Mouse (Mus musculus) heart, postnatal 0 days (tissue): ENCODE results near the gene Cap2. TPM values are rescaled to one million over a fixed set of nuclear protein-coding genes. Genes with fewer than 3 reads are reported as not detected.

Experiments used
- ATAC-seq: fragments of 200-750 bp; cut with Nextera tagmentation; 2 replicates; pipeline ENCODE4 v1.8.0; 2017; ENCODE audit warnings: low read depth, moderate number of reproducible peaks, moderate library complexity; ENCODE audit not compliant: insufficient read depth
- DNase-seq: peaks from one replicate; pipeline ENCODE4 v3.0.0-alpha.2; 2016; ENCODE audit warnings: low spot score
- H3K27ac ChIP-seq: fragments of 300-500 bp; sonication (generic); 2 replicates; pipeline ENCODE4 v1.5.1; 2014; ENCODE audit warnings: low read depth, mild to moderate bottlenecking
- H3K27me3 ChIP-seq: fragments of 300-500 bp; sonication (generic); 2 replicates; pipeline ENCODE4 v1.6.1; 2014; ENCODE audit warnings: low read length, mixed read lengths; ENCODE audit not compliant: control insufficient read depth, insufficient read depth
- H3K36me3 ChIP-seq: fragments of 300-500 bp; sonication (generic); replicated peaks from 2 replicates; pipeline ENCODE4 v1.6.1; 2014; ENCODE audit warnings: low read length, mixed read lengths; ENCODE audit not compliant: control insufficient read depth, insufficient read depth
- H3K4me1 ChIP-seq: fragments of 300-500 bp; sonication (generic); 2 replicates; pipeline ENCODE4 v1.6.1; 2014; ENCODE audit warnings: antibody characterized with exemption; ENCODE audit not compliant: control insufficient read depth, insufficient read depth
- H3K4me2 ChIP-seq: fragments of 300-500 bp; sonication (generic); 2 replicates; pipeline ENCODE4 v1.6.1; 2014; ENCODE audit warnings: low read depth, mild to moderate bottlenecking, low read length, moderate library complexity
- H3K4me3 ChIP-seq: fragments of 300-500 bp; sonication (generic); 2 replicates; pipeline ENCODE4 v1.5.1; 2014; ENCODE audit warnings: low read depth, low read length
- H3K9ac ChIP-seq: fragments of 300-500 bp; sonication (generic); replicated peaks from 2 replicates; pipeline ENCODE4 v1.6.1; 2014; ENCODE audit warnings: low read depth, low read length, mixed read lengths
- H3K9me3 ChIP-seq: fragments of 300-500 bp; sonication (generic); replicated peaks from 2 replicates; pipeline ENCODE4 v1.6.1; 2016; ENCODE audit warnings: low read length; ENCODE audit not compliant: control insufficient read depth
- CTCF ChIP-seq: IDR thresholded peaks from 2 replicates; pipeline ENCODE4 v1.5.1; 2016; ENCODE audit warnings: antibody characterized with exemption, control low read depth, low read depth
- EP300 ChIP-seq: IDR thresholded peaks from 2 replicates; pipeline ENCODE4 v1.6.1; 2016; ENCODE audit warnings: antibody characterized with exemption, low read depth
- WGBS: fragments of 180-500 bp; shearing (Covaris S2); extraction: QIAGEN DNeasy Blood & Tissue Kit; methylation state at CpG from one replicate; pipeline ENCODE4 v1.1.7; 2014; 5-methylcytosine and 5-hydroxymethylcytosine counted together
- polyA plus RNA-seq: library from polyadenylated mRNA; unstranded; fragments of >200 nt; fragmentation: Nextera tagmentation; extraction: Ambion mirVana; gene quantifications from 2 replicates; pipeline ENCODE4 v1.2.1, GENCODE M21; 2015
- total RNA-seq: library from RNA; depleted of rRNA; stranded (reverse); fragments of >200 nt; gene quantifications from 2 replicates; pipeline ENCODE4 v1.2.3, GENCODE M21; 2014; ENCODE audit warnings: low replicate concordance

The Cap2 gene
- total and polyA plus RNA-seq, 2 experiments from 2014 or later: 144 to 257 TPM

DNA sequence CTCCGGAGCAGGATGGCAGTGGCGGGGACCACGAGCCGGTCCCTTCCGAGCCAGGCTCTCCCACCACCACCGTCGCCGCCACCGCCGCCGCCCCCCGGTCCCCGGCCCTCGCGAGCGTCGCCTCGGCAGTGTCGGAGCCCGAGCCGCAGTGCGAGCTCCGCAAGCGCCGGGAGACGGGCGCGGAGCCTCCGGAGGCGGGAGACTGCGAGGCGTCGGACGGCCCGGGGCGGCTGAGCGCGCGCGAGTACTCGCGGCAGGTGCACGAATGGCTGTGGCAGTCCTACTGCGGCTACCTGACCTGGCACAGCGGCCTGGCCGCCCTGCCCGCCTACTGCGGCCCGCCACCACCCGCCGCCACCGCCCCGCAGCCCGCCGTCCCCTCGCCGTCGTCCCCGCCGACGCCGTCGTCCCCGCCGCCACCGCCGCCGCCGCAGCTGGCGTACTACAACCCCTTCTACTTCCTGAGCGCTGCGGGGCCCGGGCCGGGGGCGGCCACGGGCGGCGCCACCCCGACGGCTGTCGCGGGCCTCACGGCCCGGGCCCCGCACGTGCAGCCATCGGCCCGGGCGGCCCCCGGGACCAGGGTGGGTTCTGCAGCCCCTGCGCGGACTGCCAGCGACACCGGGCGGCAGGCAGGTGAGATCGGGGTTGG lies 168.1 kb downstream of the Cap2 start:
- ATAC-seq (peak; percentile 58), DNase-seq (no peak)
- Histone ChIP-seq H3K9me3 (no peaks in the 10 kb centered on the region), H3K27ac (peak overlapping the region; percentile 82), H3K4me2 (peak overlapping the region; percentile 97), H3K4me1 (peaks cover 14% of the 10 kb centered on the region), H3K36me3 (peaks cover 26% of the 10 kb centered on the region), H3K9ac (peak overlapping the region; percentile 85), H3K27me3 (no peaks in the 10 kb centered on the region), H3K4me3 (peak overlapping the region; percentile 94)
- under 1% methylated on average over 59 of the region's 96 CpGs for WGBS
- no peak for TF ChIP-seq EP300
- TF ChIP-seq CTCF: peak; percentile 8

DNA sequence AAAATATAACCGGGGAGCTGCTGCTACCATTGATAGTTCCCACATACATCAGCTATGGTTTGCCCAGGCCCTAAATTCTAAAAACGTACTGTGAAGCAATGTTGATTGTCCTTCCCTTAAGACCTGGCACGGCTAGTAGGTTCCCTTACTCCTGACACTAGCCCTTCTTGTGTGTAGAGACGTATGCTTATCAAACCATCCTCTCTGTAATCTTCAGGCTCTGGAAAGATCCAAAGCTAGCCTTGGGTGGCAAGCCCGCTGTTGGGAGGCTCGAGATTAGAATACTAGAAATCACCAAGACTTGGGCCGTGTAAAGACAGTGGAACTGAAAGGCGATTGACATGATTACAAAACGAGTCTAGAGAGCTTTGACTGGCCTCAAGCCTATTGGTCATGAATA lies 168.9 kb downstream of the Cap2 start:
- TF ChIP-seq EP300 (no peak), CTCF (no peak)
- Histone ChIP-seq H3K27me3 (no peaks in the 10 kb centered on the region), H3K27ac (peak overlapping the region; percentile 8; the same call in 1 of the 2 replicates)

DNA sequence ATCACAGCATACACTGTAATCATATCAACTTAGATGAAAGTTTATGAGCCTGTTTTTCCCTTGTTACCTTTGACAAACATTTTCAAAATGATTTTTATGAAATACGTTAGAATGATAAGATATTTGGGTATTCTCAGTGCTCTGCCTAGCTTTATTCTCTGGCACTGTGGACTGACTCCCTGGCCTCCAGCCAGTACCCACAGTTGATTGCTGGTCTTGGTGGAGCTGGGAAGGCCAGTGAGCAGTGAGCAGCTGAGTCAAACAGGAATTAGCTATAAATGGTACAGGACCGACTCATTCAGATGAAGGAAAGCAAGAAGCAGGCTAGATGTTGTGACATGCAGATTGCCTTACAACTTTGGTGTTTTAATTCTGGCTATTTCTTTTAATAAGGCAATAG lies 173.0 kb downstream of the Cap2 start:
- no peaks in the 10 kb centered on the region for H3K9me3 ChIP-seq
- TF ChIP-seq CTCF (no peak), EP300 (no peak)
- no peak overlapping the region for H3K4me3 ChIP-seq
- no peak overlapping the region for H3K9ac ChIP-seq
- peaks cover 53% of the 10 kb centered on the region for H3K36me3 ChIP-seq
- no peak overlapping the region for H3K27ac ChIP-seq
- ATAC-seq (no peak), DNase-seq (no peak)
- WGBS: 37% methylated on average over 2 of the region's 2 CpGs
- H3K4me2 ChIP-seq: no peak overlapping the region
- H3K27me3 ChIP-seq: no peaks in the 10 kb centered on the region
- H3K4me1 ChIP-seq: peaks cover 7% of the 10 kb centered on the region

More for the DNA sequence above, 168.9 kb downstream of the Cap2 start:
- Histone ChIP-seq H3K4me1 (peaks cover 14% of the 10 kb centered on the region), H3K4me2 (peak overlapping the region; percentile 97), H3K4me3 (peak overlapping the region; percentile 94), H3K9me3 (no peaks in the 10 kb centered on the region), H3K9ac (peak overlapping the region; percentile 85), H3K36me3 (peaks cover 34% of the 10 kb centered on the region)
- ATAC-seq (no peak), DNase-seq (no peak)
- WGBS: 32% methylated on average over 9 of the region's 9 CpGs

DNA sequence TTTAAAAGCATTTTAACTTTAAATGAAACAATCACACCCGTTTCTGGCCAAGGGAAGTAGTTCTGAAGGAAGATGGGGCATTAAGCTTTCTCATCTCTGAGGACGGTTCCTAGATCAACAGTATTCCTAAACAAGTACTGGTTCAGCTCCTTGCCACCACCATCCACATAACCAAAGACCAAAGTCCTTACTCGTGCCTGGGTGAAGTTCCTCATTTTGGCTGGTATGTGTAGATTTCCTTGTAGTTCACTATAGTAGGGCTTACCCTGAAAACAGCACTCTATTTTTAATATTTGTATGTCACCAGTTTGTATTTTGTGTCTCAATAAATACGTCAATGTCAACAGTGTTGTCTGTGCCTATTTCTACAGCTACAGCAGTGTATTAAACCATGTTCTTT lies 176.1 kb downstream of the Cap2 start:
- DNase-seq: no peak
- Histone ChIP-seq H3K4me3 (no peak overlapping the region), H3K36me3 (peaks cover 60% of the 10 kb centered on the region), H3K9me3 (no peaks in the 10 kb centered on the region), H3K9ac (no peak overlapping the region), H3K4me1 (no peaks in the 10 kb centered on the region; the same call in 1 of the 2 replicates), H3K27ac (no peak overlapping the region), H3K4me2 (no peak overlapping the region), H3K27me3 (no peaks in the 10 kb centered on the region)
- no peak for ATAC-seq
- WGBS: 80% methylated on average over 4 of the region's 4 CpGs
- TF ChIP-seq EP300: no peak
- TF ChIP-seq CTCF: no peak

DNA sequence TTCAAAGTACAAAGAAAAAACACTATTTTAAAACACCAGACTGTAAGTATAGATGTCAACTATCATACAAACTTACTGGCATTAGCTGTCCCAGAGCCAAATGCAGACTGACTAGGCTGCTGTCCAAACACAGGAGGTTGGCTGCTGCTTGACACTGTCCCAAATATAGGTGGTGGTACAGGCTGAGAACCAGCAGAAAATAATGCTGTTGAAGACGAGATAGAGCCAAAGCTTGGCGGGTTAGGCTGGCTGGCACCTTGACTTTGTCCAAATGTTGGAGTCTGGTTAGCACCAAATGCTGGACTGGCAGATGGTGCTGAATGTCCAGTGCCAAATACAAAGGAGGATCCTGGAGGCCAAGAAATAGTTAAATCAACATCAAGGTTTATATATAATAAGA lies 181.3 kb downstream of the Cap2 start:
- Histone ChIP-seq H3K36me3 (peaks cover 62% of the 10 kb centered on the region), H3K9me3 (no peaks in the 10 kb centered on the region), H3K4me1 (no peaks in the 10 kb centered on the region; the same call in 1 of the 2 replicates), H3K27ac (no peak overlapping the region), H3K4me2 (no peak overlapping the region), H3K4me3 (no peak overlapping the region), H3K9ac (no peak overlapping the region), H3K27me3 (no peaks in the 10 kb centered on the region)
- ATAC-seq (peak; percentile 67; the same call in 1 of the 2 replicates), DNase-seq (peak; percentile 63)
- no peak for TF ChIP-seq EP300
- TF ChIP-seq CTCF: no peak
- WGBS: 33% methylated on average over 2 of the region's 2 CpGs

DNA sequence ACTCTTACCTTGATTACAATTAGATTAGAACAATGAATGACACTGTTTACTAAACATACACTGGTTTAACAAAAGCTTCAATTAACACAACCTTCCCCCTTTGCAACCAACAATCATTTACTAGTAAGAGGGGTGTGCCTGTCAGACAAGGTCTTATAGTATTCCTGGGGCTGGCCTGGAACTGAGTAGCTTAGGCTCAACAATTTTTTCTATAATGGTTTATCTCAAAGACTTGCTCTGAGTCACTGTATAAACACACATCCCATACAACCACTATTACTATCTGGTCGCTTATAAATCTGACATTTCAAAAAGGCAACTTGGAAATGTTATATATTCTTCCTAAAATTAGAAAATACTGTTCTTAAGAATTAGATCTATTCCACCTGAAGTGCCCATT lies 181.7 kb downstream of the Cap2 start:
- Histone ChIP-seq H3K9me3 (no peaks in the 10 kb centered on the region), H3K9ac (no peak overlapping the region), H3K4me1 (no peaks in the 10 kb centered on the region; the same call in 1 of the 2 replicates), H3K4me3 (no peak overlapping the region), H3K27ac (no peak overlapping the region), H3K4me2 (no peak overlapping the region), H3K36me3 (peaks cover 62% of the 10 kb centered on the region), H3K27me3 (no peaks in the 10 kb centered on the region)
- no peak for DNase-seq
- TF ChIP-seq EP300 (no peak), CTCF (no peak)
- no peak for ATAC-seq
- 76% methylated on average over 1 of the region's 1 CpGs for WGBS
